Mouse (Mus musculus) thymus, postnatal 0 days (tissue): ENCODE measurements around the gene Samd14. TPM values are rescaled to one million over a fixed set of nuclear protein-coding genes. Genes with fewer than 3 reads are reported as not detected.

ENCODE experiments used
- DNase-seq: peaks from one replicate; pipeline ENCODE4 v3.0.0-alpha.2; 2015; ENCODE audit warnings: low spot score
- polyA plus RNA-seq: library from polyadenylated mRNA; unstranded; fragments of >200 nt; fragmentation: Nextera tagmentation; extraction: Ambion mirVana; gene quantifications from 2 replicates; pipeline ENCODE4 v1.2.1, GENCODE M21; 2015

Samd14 gene
- polyA plus RNA-seq, 1 experiment from 2014 or later = 6.7 TPM

DNA sequence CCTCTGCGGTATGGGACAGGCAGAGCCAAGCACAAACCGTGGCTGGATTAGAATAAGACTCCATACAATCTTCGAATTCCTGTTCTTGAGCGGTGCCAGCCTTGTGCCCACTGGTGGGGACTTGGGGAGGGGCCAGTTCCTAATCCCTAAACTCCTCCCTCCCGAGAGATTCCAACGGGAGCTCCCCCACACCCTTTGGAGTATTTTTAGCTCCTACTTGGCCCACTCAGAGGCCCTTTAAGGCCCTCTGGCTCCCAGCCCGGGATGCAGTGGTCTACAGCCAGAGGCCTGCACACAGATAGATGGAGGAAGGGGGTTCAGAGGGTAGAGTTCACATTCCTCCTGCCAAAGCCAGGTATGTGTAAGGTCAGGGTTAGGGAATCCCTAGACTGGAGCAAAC, 61.6 kb downstream of the Samd14 start:
- no peak for DNase-seq

- no peak for DNase-seq
These were observed 62.5 kb downstream of the Samd14 start for GRCm38 (mm10) chr11:95072136-95072535.

- no peak for DNase-seq
These were observed 63.1 kb downstream of the Samd14 start for GRCm38 (mm10) chr11:95072804-95073203.

DNA sequence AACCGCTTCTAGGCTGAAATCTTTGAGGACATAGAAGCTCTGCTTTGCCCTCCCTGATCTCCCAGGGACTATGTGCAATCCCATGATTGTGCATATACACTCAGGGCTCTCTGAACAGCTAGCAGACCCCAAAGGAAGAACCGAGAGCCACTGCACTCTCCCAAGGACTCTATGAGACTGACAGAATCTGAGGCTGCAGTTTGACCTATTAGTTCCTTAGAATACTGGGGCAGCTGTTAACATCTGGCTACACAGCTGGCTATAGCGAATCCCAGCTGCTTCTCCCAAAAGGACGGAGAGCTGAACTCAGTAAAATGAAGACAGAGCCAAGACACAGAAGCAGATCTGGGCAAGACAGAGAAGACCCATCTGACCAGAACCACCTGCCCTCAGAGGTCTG, 64.2 kb downstream of the Samd14 start:
- no peak for DNase-seq

DNA sequence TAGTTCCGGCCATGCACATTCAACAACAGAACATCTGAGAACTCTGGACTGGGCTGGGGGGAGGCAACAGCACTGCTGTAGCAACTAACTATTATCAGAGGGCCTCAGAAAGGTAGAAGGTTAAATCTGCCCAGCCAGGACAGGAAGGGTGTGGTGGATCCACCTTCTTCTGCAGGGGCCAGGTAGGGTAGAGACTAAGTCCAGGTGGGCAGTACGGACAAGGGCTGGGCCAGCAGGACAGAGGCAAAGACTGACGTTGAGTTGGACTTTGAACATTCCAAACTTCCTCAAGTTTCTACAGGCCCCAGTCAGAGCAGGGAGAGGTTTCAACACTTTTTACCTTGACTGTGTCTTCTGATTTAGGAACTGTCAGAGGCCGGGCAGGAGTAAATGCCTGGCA, 65.0 kb downstream of the Samd14 start:
- no peak for DNase-seq

DNA sequence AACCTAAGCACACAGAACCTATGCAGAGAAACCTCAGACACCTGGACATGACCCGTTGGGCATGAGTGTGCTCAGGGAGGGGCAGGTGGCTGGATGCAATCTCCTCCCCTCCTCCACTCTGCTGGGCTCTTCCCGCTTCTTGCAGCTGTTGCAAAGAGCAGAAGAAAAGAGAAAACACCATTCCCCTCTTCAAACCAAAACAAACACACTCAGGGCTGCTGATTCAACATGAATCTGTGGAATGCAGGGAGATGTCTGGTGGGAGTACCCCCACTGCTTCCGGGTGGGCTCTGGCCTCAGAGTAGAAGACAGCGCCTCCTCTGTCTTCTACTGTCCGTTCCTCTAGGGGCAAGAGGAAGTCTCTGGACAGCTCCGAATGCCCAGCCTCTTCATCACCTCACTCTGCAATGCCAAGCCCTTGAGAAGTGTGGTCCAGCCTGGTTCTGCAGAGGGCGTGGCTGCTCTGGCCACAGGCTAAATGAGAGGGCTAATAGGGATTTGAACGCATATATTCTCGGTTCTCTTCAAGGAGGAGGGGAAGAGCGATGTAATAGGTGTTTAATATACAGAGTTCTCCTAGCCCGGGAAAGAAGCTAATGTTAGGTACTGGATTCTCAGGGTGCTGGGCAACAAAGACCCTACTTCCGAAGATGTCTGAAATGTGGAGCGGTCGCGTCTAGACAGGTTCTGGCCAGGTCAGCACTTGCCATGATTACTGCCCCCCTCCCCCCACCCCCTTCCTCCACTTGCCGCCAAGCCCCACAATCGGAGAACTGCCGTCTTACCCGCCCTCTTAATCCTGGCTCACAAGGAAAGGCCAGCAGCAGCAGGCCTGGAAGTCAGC, 65.7 kb downstream of the Samd14 start:
- no peak for DNase-seq

Other genes with a start within 250 kb of the Samd14 start
- gene Tmem92, start 227.2 kb upstream of the Samd14 start, polyA plus RNA-seq = 0.18 and 0.21 TPM in 2 replicates
- 64.3 and 68.9 TPM in 2 replicates for gene Col1a1, start 73.7 kb upstream of the Samd14 start, polyA plus RNA-seq
- not detected in 2 replicates for gene Hils1, start 42.3 kb upstream of the Samd14 start, polyA plus RNA-seq
- 0.22 and 0.30 TPM in 2 replicates for gene Sgca, start 33.6 kb upstream of the Samd14 start, polyA plus RNA-seq
- 21.5 and 27.9 TPM in 2 replicates for gene Ppp1r9b, start 18.8 kb upstream of the Samd14 start, polyA plus RNA-seq
- 13.0 and 13.9 TPM in 2 replicates for gene Pdk2, start 31.5 kb downstream of the Samd14 start, polyA plus RNA-seq
- 6.2 and 7.0 TPM in 2 replicates for gene Itga3, start 66.9 kb downstream of the Samd14 start, polyA plus RNA-seq
- 0.33 and 0.45 TPM in 2 replicates for gene Dlx3, start 110.2 kb downstream of the Samd14 start, polyA plus RNA-seq
- 0.17 and 0.21 TPM in 2 replicates for gene Dlx4, start 136.4 kb downstream of the Samd14 start, polyA plus RNA-seq